Mouse (Mus musculus) liver, embryonic 11.5 days (tissue): Measurements from ENCODE around the gene Taf1c. TPM values are rescaled to one million over a fixed set of nuclear protein-coding genes. Genes with fewer than 3 reads are reported as not detected.

Experiments
- ATAC-seq: fragments of 200-750 bp; cut with Nextera tagmentation; replicated peaks from 2 replicates; pipeline ENCODE4 v1.8.0; 2017; ENCODE audit warnings: moderate number of reproducible peaks, mild to moderate bottlenecking, moderate TSS enrichment, moderate library complexity; ENCODE audit not compliant: low FRiP score
- DNase-seq: peaks from one replicate; pipeline ENCODE4 v3.0.0-alpha.2; 2017; ENCODE audit warnings: low spot score
- H3K27ac ChIP-seq: fragments of 300-500 bp; sonication (generic); 2 replicates; pipeline ENCODE4 v1.5.1; 2014; ENCODE audit warnings: mild to moderate bottlenecking, low read depth, low read length, control low read depth
- H3K27me3 ChIP-seq: fragments of 300-500 bp; sonication (generic); replicated peaks from 2 replicates; pipeline ENCODE4 v1.6.1; 2014; ENCODE audit warnings: low read length, mixed read lengths; ENCODE audit not compliant: control insufficient read depth, insufficient read depth
- H3K36me3 ChIP-seq: fragments of 300-500 bp; sonication (generic); 2 replicates; pipeline ENCODE4 v1.6.1; 2014; ENCODE audit warnings: mild to moderate bottlenecking, low read length, moderate library complexity, mixed read lengths; ENCODE audit not compliant: control insufficient read depth, insufficient read depth
- H3K4me1 ChIP-seq: fragments of 300-500 bp; sonication (generic); replicated peaks from 2 replicates; pipeline ENCODE4 v1.6.1; 2014; ENCODE audit warnings: low read length, mixed read lengths; ENCODE audit not compliant: control insufficient read depth, insufficient read depth
- H3K4me2 ChIP-seq: fragments of 300-500 bp; sonication (generic); 2 replicates; pipeline ENCODE4 v1.6.1; 2014; ENCODE audit warnings: mild to moderate bottlenecking, control low read depth, moderate library complexity
- H3K4me3 ChIP-seq: fragments of 300-500 bp; sonication (generic); 2 replicates; pipeline ENCODE4 v1.5.1; 2014; ENCODE audit warnings: low read depth, low read length, control low read depth
- H3K9ac ChIP-seq: fragments of 300-500 bp; sonication (generic); 2 replicates; pipeline ENCODE4 v1.6.1; 2014; ENCODE audit warnings: low read depth, low read length, control low read depth
- H3K9me3 ChIP-seq: fragments of 300-500 bp; sonication (generic); 2 replicates; pipeline ENCODE4 v1.6.1; 2016; ENCODE audit warnings: low read length, inconsistent platforms, mixed read lengths; ENCODE audit not compliant: control insufficient read depth
- WGBS: fragments of 180-500 bp; shearing (Covaris S2); extraction: QIAGEN DNeasy Blood & Tissue Kit; methylation state at CpG from one replicate; pipeline ENCODE4 v1.1.7; 2014; 5-methylcytosine and 5-hydroxymethylcytosine counted together
- polyA plus RNA-seq: library from polyadenylated mRNA; unstranded; fragments of >200 nt; fragmentation: Nextera tagmentation; extraction: Ambion mirVana; gene quantifications from 2 replicates; pipeline ENCODE4 v1.2.1, GENCODE M21; 2014

Gene Taf1c
- polyA plus RNA-seq, 1 experiment from 2014 or later: 13.9 TPM

DNA sequence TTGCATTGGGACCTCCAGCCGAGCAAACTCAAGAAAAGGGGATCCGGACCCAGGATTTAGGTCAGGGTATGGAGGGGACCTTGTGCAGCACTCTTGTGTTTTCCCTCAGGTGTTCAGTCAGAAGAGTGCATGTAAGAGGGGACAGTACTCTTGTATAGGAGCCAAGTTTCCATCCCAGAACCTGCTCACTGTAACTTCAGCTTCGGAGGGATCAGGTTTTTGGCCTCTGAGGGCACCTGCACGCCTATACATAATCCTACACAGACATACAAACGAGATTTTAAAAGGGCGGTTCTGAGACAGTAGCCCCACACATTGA, 45.7 kb downstream of the Taf1c start:
- Histone ChIP-seq H3K9me3 (no peaks in the 10 kb centered on the region), H3K4me3 (peak overlapping the region; percentile 87; the same call in 1 of the 2 replicates), H3K27me3 (no peaks in the 10 kb centered on the region), H3K36me3 (peaks cover 2% of the 10 kb centered on the region), H3K9ac (peak overlapping the region; percentile 71), H3K4me2 (peak overlapping the region; percentile 79), H3K27ac (peak overlapping the region; percentile 72), H3K4me1 (peaks cover 23% of the 10 kb centered on the region)
- 85% methylated on average over 6 of the region's 6 CpGs for WGBS
- DNase-seq: no peak
- no peak; the same call in 1 of the 2 replicates for ATAC-seq

- Histone ChIP-seq H3K27me3 (no peaks in the 10 kb centered on the region), H3K27ac (peak within 1 kb of the TSS; percentile 86), H3K4me2 (peak within 1 kb of the TSS; percentile 81), H3K4me3 (peak within 1 kb of the TSS; percentile 87), H3K9ac (peak within 1 kb of the TSS; percentile 88), H3K36me3 (peaks cover 2% of the 10 kb centered on the region), H3K9me3 (no peaks in the 10 kb centered on the region), H3K4me1 (peaks cover 28% of the 10 kb centered on the region)
- ATAC-seq (peak; percentile 96), DNase-seq (peak; percentile 100)
- WGBS: 5% methylated on average over 60 of the region's 63 CpGs
Measured at GRCm38 (mm10) chr8:119558603-119559401, 46.2 kb downstream of the Taf1c start, which contains the start of gene Mbtps1. Gene Mbtps1 (minus strand): TSS chr8:119558735.

GRCm38 (mm10) chr8:119557821-119558602, 47.0 kb downstream of the Taf1c start:
- peak overlapping the region; percentile 86 for H3K27ac ChIP-seq
- no peaks in the 10 kb centered on the region for H3K9me3 ChIP-seq
- peak overlapping the region; percentile 87 for H3K4me3 ChIP-seq
- H3K9ac ChIP-seq: peak overlapping the region; percentile 88
- under 1% methylated on average over 55 of the region's 55 CpGs for WGBS
- DNase-seq (no peak), ATAC-seq (peak; percentile 88)
- H3K4me1 ChIP-seq: peaks cover 35% of the 10 kb centered on the region
- peak overlapping the region; percentile 81 for H3K4me2 ChIP-seq
- H3K27me3 ChIP-seq: no peaks in the 10 kb centered on the region
- peaks cover 2% of the 10 kb centered on the region; the same call in 1 of the 2 replicates for H3K36me3 ChIP-seq

GRCm38 (mm10) chr8:119557132-119557531, 47.9 kb downstream of the Taf1c start:
- Histone ChIP-seq H3K36me3 (peaks cover under 1% of the 10 kb centered on the region; the same call in 1 of the 2 replicates), H3K4me3 (peak overlapping the region; percentile 87), H3K9me3 (no peaks in the 10 kb centered on the region), H3K27ac (no peak overlapping the region), H3K27me3 (no peaks in the 10 kb centered on the region), H3K4me2 (peak overlapping the region; percentile 81), H3K9ac (peak overlapping the region; percentile 88), H3K4me1 (peaks cover 40% of the 10 kb centered on the region)
- ATAC-seq (no peak), DNase-seq (no peak)
- 74% methylated on average over 9 of the region's 9 CpGs for WGBS

GRCm38 (mm10) chr8:119555861-119556260, 49.2 kb downstream of the Taf1c start:
- no peak overlapping the region for H3K4me2 ChIP-seq
- H3K4me3 ChIP-seq: no peak overlapping the region
- H3K9ac ChIP-seq: no peak overlapping the region
- DNase-seq (no peak), ATAC-seq (no peak)
- H3K27ac ChIP-seq: no peak overlapping the region
- WGBS: 93% methylated on average over 6 of the region's 6 CpGs
- peaks cover 44% of the 10 kb centered on the region for H3K4me1 ChIP-seq
- no peaks in the 10 kb centered on the region for H3K36me3 ChIP-seq
- no peaks in the 10 kb centered on the region for H3K9me3 ChIP-seq
- no peaks in the 10 kb centered on the region for H3K27me3 ChIP-seq

DNA sequence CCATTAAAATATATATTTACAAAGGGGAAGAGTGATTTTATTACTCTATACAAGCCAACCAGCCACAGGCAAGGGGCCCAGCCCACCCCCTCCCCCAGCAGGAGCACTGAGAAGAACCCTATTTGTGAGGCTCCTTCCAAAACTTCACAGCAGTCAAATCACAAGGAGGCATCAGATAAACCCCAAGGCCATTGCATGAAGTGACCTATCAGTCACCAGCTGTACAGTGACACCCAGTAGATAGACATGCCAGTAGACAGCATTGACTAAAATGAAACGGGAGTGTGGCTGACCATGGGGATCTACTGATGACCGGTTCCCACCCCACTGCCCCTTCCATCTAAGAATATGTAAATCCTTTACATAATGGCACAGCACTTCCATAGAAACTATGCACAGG, 52.1 kb downstream of the Taf1c start:
- ATAC-seq (peak; percentile 56), DNase-seq (no peak)
- WGBS: 51% methylated on average over 2 of the region's 2 CpGs
- H3K27me3 ChIP-seq: no peaks in the 10 kb centered on the region
- peaks cover 44% of the 10 kb centered on the region for H3K4me1 ChIP-seq
- no peak overlapping the region for H3K9ac ChIP-seq
- H3K4me2 ChIP-seq: peak overlapping the region; percentile 37
- no peak overlapping the region for H3K4me3 ChIP-seq
- H3K36me3 ChIP-seq: peaks cover 2% of the 10 kb centered on the region; the same call in 1 of the 2 replicates
- no peaks in the 10 kb centered on the region for H3K9me3 ChIP-seq
- no peak overlapping the region for H3K27ac ChIP-seq

- Histone ChIP-seq H3K9me3 (no peaks in the 10 kb centered on the region), H3K4me1 (peaks cover 14% of the 10 kb centered on the region), H3K9ac (no peak overlapping the region), H3K36me3 (peaks cover 21% of the 10 kb centered on the region), H3K4me3 (no peak overlapping the region), H3K4me2 (no peak overlapping the region), H3K27me3 (no peaks in the 10 kb centered on the region), H3K27ac (no peak overlapping the region)
- ATAC-seq (no peak), DNase-seq (no peak)
- WGBS: 82% methylated on average over 7 of the region's 7 CpGs
Measured at GRCm38 (mm10) chr8:119548560-119549113, 56.4 kb downstream of the Taf1c start.
